Mouse (Mus musculus): ENCODE measurements around the gene Defa2. TPM values are rescaled to one million over a fixed set of nuclear protein-coding genes. Genes with fewer than 3 reads are reported as not detected.
"Not testable (repeated sequence)": the region's sequence is repeated elsewhere in the genome, so short reads cannot be mapped to it uniquely, and the experiment has no call there.

Gene Defa2
- not detected in 2 replicates for polyA plus RNA-seq (2015; fragmentation: Nextera tagmentation; extraction: Ambion mirVana)

- not testable (repeated sequence) for ATAC-seq (replicated peaks)
- WGBS = 83% methylated on average over 1 of the region's 2 CpGs
These were observed at the start of gene Defa2 for GRCm38 (mm10) chr8:21378215-21378614. Gene Defa2, plus strand, starts transcription at chr8:21378515.

GRCm38 (mm10) chr8:21391511-21391910 lies 13.2 kb downstream of the Defa2 start, which contains the start of gene Defa33:
Gene Defa33, plus strand, starts transcription at chr8:21391811.
- H3K9me3 ChIP-seq; H3K4me1 ChIP-seq; H3K9ac ChIP-seq; H3K4me3 ChIP-seq; H3K27ac ChIP-seq; ATAC-seq (replicated peaks); H3K27me3 ChIP-seq (replicated peaks); H3K4me2 ChIP-seq; H3K36me3 ChIP-seq (replicated peaks): not testable (repeated sequence)
- whole genome bisulfite sequencing = no CpG with 5 or more reads among the region's 2 CpGs

More at GRCm38 (mm10) chr8:21378215-21378614, at the start of gene Defa2:
- not testable (repeated sequence) for H3K36me3 ChIP-seq (replicated peaks); H3K27ac ChIP-seq; H3K9ac ChIP-seq; H3K4me3 ChIP-seq; H3K9me3 ChIP-seq; H3K4me1 ChIP-seq; H3K4me2 ChIP-seq; H3K27me3 ChIP-seq (replicated peaks)

GRCm38 (mm10) chr8:21427111-21427510 lies 48.8 kb downstream of the Defa2 start, which contains the start of gene Defa36:
Gene Defa36, plus strand, starts transcription at chr8:21427411.
- ATAC-seq (replicated peaks); H3K4me1 ChIP-seq; H3K27me3 ChIP-seq (replicated peaks); H3K9ac ChIP-seq; H3K4me2 ChIP-seq; H3K9me3 ChIP-seq; H3K27ac ChIP-seq; H3K4me3 ChIP-seq; H3K36me3 ChIP-seq (replicated peaks): not testable (repeated sequence)
- WGBS = no CpG with 5 or more reads among the region's 1 CpGs

Other genes starting within 250 kb of the Defa2 start
- gene Defa30, start 243.9 kb upstream of the Defa2 start, polyA plus RNA-seq (2015; fragmentation: Nextera tagmentation; extraction: Ambion mirVana) = not detected in 2 replicates
- gene Defa22, start 216.2 kb upstream of the Defa2 start, polyA plus RNA-seq (2015; fragmentation: Nextera tagmentation; extraction: Ambion mirVana) = not detected in 2 replicates
- gene Defa31, start 186.9 kb upstream of the Defa2 start, polyA plus RNA-seq (2015; fragmentation: Nextera tagmentation; extraction: Ambion mirVana) = not detected in 2 replicates
- gene Gm15293, start 177.0 kb upstream of the Defa2 start, polyA plus RNA-seq (2015; fragmentation: Nextera tagmentation; extraction: Ambion mirVana) = not detected in 2 replicates
- gene Gm15292, start 128.8 kb upstream of the Defa2 start, polyA plus RNA-seq (2015; fragmentation: Nextera tagmentation; extraction: Ambion mirVana) = not detected in 2 replicates
- not detected in 2 replicates for gene Defa27, start 63.0 kb upstream of the Defa2 start, polyA plus RNA-seq (2015; fragmentation: Nextera tagmentation; extraction: Ambion mirVana)
- gene Defa29, start 51.5 kb upstream of the Defa2 start, polyA plus RNA-seq (2015; fragmentation: Nextera tagmentation; extraction: Ambion mirVana) = not detected in 2 replicates
- not detected in 2 replicates for gene Defa33, start 13.3 kb downstream of the Defa2 start, polyA plus RNA-seq (2015; fragmentation: Nextera tagmentation; extraction: Ambion mirVana)
- not detected in 2 replicates for gene Defa36, start 48.9 kb downstream of the Defa2 start, polyA plus RNA-seq (2015; fragmentation: Nextera tagmentation; extraction: Ambion mirVana)
- not detected in 2 replicates for gene Gm7849, start 78.0 kb downstream of the Defa2 start, polyA plus RNA-seq (2015; fragmentation: Nextera tagmentation; extraction: Ambion mirVana)
- not detected in 2 replicates for gene Defa20, start 130.7 kb downstream of the Defa2 start, polyA plus RNA-seq (2015; fragmentation: Nextera tagmentation; extraction: Ambion mirVana)
- not detected in 2 replicates for gene Defa32, start 150.5 kb downstream of the Defa2 start, polyA plus RNA-seq (2015; fragmentation: Nextera tagmentation; extraction: Ambion mirVana)
- not detected in 2 replicates for gene Defa37, start 186.9 kb downstream of the Defa2 start, polyA plus RNA-seq (2015; fragmentation: Nextera tagmentation; extraction: Ambion mirVana)
- not detected in 2 replicates for gene Defa28, start 204.5 kb downstream of the Defa2 start, polyA plus RNA-seq (2015; fragmentation: Nextera tagmentation; extraction: Ambion mirVana)
- not detected in 2 replicates for gene Gm7861, start 216.0 kb downstream of the Defa2 start, polyA plus RNA-seq (2015; fragmentation: Nextera tagmentation; extraction: Ambion mirVana)
- gene Defa26, start 239.7 kb downstream of the Defa2 start, polyA plus RNA-seq (2015; fragmentation: Nextera tagmentation; extraction: Ambion mirVana) = not detected in 2 replicates